Mouse (Mus musculus) c-Kit-positive CD71-positive TER-119-negative erythroid progenitor cells, embryonic 14.5 days (primary cell): ENCODE results near the gene Col1a1.

ENCODE experiments used
- DNase-seq: peaks from one replicate; pipeline ENCODE4 v3.0.0-alpha.2; 2013; ENCODE audit warnings: low read depth

The Col1a1 gene

GRCm38 (mm10) chr11:94996984-94997383, 61.0 kb downstream of the Col1a1 start:
- DNase-seq, result no peak

- DNase-seq, result peak; percentile 72
Measured at GRCm38 (mm10) chr11:94997596-94997995, 61.6 kb downstream of the Col1a1 start.

GRCm38 (mm10) chr11:94998041-94998531, 62.1 kb downstream of the Col1a1 start:
- no peak for DNase-seq

GRCm38 (mm10) chr11:95000128-95000527, 64.1 kb downstream of the Col1a1 start:
- DNase-seq, result no peak

GRCm38 (mm10) chr11:95000548-95000947, 64.5 kb downstream of the Col1a1 start:
- no peak for DNase-seq

GRCm38 (mm10) chr11:95001058-95001457, 65.0 kb downstream of the Col1a1 start:
- no peak for DNase-seq

- DNase-seq, result no peak
Measured at GRCm38 (mm10) chr11:95001584-95002347, 65.7 kb downstream of the Col1a1 start.
